Mouse (Mus musculus) ES-CJ7 (cell line): ENCODE measurements at regions not wholly inside any gene's neighbourhood (a gene's known extent, or its start where the extent isn't known, plus 50 kb on each side); places are given as distances from the start of the nearest gene placed in this dataset.
A peak's percentile ranks its signal among the peaks of the same experiment; 100 is the strongest.

Source experiments
- DNase-seq: peaks from one replicate; pipeline ENCODE4 v3.0.0; 2011; ENCODE audit warnings: low read depth, low spot score

GRCm38 (mm10) chr1:190067181-190067580 is 103.3 kb downstream of the Prox1 start:
- DNase-seq: no peak

DNA sequence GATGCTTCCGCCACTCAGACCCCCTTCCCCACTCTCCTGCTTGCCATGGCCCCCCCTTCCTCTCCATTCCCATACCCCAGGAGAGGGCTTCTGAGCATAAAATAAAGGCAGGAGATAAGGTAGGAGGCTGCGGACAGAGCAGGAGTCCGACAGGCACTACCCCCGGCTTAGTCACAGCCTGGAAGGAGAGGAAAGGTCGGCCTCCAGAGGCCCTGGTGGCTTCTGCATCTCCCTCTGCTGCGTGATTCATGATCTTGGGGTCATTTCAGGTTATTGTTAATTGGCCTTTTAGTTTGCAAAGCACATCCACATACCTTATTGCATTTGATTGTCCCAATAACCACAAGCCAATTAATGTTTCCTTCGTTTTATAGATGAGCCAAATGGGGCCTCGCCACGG is 104.1 kb downstream of the Prox1 start:
- no peak for DNase-seq

GRCm38 (mm10) chr1:190061560-190062295 is 108.8 kb downstream of the Prox1 start:
- peak; percentile 17 for DNase-seq

GRCm38 (mm10) chr1:190059025-190059424 is 111.5 kb downstream of the Prox1 start:
- DNase-seq: no peak

- DNase-seq: no peak
Measured at GRCm38 (mm10) chr1:190056931-190057330, 113.6 kb downstream of the Prox1 start.

- no peak for DNase-seq
Measured at GRCm38 (mm10) chr1:190051903-190052302, 118.6 kb downstream of the Prox1 start.

- DNase-seq: no peak
Measured at GRCm38 (mm10) chr1:190048521-190049170, 121.9 kb downstream of the Prox1 start.

DNA sequence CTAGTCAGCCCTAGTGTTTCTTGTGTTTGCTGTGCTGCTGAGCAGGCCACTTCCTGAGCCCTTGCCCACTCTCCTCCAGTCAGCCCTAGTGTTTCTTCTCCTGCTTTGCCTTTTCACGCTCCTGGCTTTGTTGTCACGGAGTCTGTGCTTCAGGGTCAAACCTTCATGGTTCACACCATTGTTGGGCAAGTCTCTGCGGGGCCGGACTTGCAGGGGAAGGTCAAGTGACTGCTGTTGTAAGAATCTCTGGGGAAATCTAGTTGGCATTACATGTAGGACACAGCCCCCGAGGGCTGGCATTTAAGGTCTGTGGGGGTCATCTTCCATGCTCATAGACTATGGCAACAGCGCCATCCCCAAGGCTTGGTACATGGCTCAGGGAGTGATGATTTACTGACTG is 123.3 kb downstream of the Prox1 start:
- DNase-seq: no peak

DNA sequence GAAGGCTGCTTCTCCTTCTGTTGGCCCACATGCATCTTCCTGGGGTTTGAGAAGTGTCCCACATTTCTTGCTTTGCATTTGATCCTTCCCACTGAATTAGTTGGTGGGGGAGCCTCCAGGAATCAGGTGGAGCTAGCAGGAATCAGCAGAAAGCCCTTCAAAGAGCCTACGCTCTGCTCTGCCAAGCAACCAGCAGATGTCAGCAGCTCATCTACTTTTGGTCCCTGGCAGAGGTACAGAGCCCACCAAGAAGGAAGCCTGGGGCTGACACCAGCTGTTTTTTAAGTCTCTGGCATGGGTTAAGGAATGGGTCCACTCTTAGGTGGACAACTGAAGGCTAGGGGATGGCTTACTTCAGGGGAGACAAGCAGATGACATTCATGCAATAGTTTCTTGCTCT is 123.6 kb upstream of the Smyd2 start:
- DNase-seq: peak; percentile 49

GRCm38 (mm10) chr1:190044036-190044435 is 121.9 kb upstream of the Smyd2 start:
- no peak for DNase-seq

GRCm38 (mm10) chr1:190043156-190043555 is 121.0 kb upstream of the Smyd2 start:
- no peak for DNase-seq

DNA sequence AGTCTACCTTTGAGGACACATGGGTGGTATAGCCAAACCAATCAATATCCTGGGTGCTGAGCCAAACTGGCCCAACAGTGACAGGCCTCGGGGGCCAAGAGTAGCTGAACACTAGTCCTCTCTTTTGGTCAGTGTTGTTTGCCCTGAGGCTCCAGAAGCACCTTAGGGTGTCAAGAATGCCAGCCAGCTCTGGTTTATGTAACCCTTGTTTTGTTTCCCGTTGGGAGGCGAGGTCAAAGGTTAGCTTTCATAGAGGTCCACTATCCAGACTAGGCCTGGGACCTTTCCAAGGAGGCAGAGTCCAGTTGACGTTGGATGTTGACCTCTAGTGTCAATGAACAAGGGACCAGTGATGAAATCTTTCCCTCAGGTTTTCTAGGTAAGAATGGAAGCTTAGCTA is 120.0 kb upstream of the Smyd2 start:
- DNase-seq: no peak

DNA sequence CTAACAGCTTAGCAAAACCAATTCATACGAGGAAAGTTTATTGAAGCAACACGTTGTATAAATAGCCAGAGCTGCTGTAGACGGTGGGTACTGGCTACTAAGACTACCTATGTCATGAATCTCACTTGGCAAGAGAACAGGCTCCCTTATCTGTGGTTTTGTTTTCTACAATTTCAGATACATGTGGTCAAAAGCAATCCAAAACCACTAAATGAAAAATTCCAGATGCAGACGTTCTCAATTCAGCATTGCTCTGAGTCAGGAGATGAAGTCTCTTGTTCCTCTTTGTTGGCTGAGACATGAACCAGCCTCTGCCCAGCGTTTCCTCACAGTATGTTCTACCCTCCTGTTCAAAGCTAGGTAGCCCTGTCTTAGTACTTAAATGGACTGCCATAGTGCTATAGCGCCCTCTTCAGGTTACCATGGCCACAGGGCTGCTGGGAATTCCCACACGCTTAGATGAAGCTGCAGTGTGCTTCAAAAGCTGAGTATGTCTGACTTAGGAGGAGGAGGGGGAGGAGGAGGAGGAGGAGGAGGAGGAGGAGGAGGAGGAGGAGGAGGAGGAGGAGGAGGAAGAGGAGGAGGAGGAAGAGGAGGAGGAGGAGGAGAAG is 119.0 kb upstream of the Smyd2 start:
- DNase-seq: peak; percentile 66

- no peak for DNase-seq
Measured at GRCm38 (mm10) chr1:190038046-190038445, 115.9 kb upstream of the Smyd2 start.

DNA sequence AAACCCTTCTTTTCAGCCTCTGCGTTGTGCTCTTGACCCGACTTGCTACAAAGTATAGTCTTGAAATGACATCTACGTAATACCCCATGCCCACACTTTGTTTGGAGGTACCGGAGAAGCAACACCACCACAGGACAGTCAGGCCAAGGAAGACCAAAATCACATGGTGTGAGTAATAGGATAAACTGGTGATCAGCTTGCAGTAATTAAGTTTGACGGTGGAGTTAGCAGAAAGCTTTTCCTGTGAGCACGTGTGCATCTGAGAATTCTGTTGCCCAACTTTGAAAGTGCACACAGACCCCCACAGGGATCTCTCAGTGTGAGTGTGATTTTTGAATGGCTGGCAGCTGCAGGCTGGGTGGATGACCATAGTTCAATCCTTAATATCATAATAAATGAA is 114.6 kb upstream of the Smyd2 start:
- DNase-seq: no peak

DNA sequence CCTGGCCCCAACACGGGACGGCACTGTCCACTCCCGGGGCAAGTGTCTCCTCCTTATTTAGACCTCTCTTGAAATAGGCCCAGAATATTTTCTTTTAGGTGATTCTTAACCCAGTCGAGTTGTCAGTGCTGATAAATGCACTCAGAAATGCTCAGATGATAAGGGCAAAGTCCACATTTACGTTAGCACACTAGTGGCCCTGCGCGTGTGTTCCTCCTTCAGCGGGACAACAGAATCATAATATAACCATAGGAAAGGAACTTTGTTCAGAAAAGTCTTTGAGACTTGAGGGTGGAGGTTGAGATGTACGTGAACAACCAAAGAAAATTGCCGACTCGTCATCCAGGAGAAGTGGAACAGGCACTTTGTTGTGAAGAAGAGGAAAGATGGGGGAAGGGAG is 113.8 kb upstream of the Smyd2 start:
- no peak for DNase-seq

DNA sequence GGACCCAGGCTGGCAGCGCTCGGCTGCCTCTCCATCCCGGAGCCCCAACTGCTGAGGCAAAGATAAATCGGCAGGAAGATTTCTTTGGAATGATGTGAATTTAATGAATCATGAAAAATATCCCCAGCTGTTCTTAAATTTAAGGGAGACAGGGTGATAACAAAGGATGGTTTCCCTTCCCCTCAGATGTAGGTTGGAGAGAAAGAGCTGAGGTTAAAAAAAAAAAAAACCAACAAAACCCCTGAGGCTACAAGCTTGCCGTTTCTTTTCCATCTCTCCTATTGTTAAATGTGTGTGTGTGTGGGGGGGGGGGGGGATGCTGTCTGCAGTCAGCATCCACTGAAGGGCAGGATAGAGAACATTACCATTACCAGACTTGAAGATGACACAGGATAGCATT is 111.9 kb upstream of the Smyd2 start:
- DNase-seq: no peak

DNA sequence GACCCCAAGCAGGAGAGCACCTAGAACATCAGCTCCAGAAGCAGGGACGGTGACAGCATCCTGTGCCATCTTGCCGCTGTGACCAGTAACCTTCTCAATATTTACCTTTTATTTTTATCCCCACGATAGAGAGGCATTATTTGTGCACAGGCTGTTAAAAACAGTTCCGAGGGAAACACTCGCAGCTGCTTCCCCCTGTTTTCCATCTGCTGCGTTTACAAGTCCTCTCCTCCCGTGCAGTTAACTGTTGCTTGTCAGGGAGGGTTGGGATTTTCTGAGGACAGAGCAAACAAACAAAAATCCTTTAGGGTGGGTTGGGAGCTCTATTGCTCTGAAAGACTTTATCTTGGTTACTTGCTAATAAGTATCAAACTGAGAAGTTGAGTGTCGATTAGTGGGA is 105.4 kb upstream of the Smyd2 start:
- DNase-seq: no peak

- DNase-seq: no peak
Measured at GRCm38 (mm10) chr1:190009466-190009865, 87.3 kb upstream of the Smyd2 start.

- DNase-seq: peak; percentile 11
Measured at GRCm38 (mm10) chr1:190007271-190007670, 85.1 kb upstream of the Smyd2 start.

DNA sequence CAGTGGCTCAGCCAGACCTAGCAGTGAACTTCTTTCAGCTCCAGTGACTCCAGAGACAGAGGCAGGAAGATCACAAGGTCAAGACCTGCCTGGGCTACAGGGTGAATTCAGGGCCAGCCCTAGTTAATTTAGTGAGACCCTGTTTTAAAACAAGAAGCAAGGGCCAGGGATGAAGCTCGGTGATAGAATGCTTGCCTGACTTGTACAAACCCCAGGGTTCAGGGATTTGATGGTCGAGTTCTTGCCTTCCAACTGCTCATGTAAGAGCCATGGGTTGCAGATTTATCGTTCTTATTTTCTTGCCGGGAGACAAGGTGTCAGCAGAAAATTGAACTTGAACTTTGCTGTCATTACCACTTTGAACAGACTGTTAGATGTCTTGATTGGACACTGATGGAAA is 78.9 kb upstream of the Smyd2 start:
- DNase-seq: no peak

GRCm38 (mm10) chr1:189993706-189994105 is 71.5 kb upstream of the Smyd2 start:
- DNase-seq: no peak

DNA sequence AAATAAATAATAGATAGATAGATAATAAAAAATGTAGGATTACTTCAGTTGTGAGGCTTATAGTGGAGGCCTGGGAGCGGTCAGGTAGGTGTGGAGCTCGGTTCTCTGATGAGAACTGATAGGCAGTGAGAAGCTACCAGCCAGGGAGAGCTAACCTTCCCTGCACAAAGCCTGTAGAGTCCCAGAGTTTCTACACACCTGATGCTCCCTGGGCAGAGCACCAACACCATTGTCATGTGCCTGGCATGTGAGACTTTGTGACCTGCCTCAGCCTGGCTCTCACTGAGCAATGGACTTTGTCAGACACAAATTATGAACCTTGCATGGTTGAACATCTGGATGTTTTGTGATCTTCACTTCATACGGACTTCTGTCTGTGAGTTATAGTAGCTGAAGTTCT is 71.1 kb upstream of the Smyd2 start:
- no peak for DNase-seq
